Mouse (Mus musculus): ENCODE measurements at regions not wholly inside any gene's neighbourhood (a gene's known extent, or its start where the extent isn't known, plus 50 kb on each side); places are given as distances from the start of the nearest gene placed in this dataset.

DNA sequence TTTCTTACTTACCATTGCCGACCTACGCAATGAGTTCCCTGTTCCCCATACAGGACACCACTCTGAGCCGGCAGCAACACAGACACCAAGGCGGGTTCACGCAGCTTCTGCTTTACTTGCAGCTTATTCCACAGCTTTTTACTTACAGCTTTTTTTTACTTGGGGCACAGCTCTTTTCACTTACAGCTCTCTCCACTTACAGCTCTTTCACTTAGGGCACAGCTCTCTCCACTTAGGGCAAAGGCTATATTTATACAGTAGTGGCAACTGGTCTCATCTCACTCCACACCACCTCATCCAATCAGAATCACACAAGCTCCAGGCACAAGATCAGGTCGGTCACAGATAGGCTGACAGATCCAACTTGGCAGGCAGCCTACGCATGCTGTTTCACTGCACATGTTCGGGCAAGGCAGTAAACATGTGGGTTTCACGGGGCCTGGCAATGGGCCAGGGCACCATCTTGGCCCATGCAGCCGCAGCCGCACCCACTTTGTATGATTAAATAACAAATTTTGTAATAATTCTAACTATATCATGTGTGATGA is 154.9 kb upstream of the Hapln1 start:
- TF ChIP-seq CTCF (IDR thresholded peaks at IDR 0.05; ENCODE audit: low read depth), result no peak
- TF ChIP-seq EP300 (IDR thresholded peaks at IDR 0.05; ENCODE audit: low read depth), result no peak
